Mouse (Mus musculus): ENCODE measurements around the gene Lrrc31. TPM values are rescaled to one million over a fixed set of nuclear protein-coding genes. Genes with fewer than 3 reads are reported as not detected.
"Not testable (repeated sequence)": the region's sequence is repeated elsewhere in the genome, so short reads cannot be mapped to it uniquely, and the experiment has no call there.

Gene Lrrc31
- total RNA-seq (2017) = not detected in 2 replicates

GRCm38 (mm10) chr3:30699711-30700505 lies at the start of gene Lrrc31:
Gene Lrrc31 (minus strand): TSS chr3:30699843.
- ATAC-seq (ENCODE audit: extremely low read depth, insufficient number of reproducible peaks, low FRiP score, poor library complexity, severe bottlenecking) = not testable (repeated sequence)

DNA sequence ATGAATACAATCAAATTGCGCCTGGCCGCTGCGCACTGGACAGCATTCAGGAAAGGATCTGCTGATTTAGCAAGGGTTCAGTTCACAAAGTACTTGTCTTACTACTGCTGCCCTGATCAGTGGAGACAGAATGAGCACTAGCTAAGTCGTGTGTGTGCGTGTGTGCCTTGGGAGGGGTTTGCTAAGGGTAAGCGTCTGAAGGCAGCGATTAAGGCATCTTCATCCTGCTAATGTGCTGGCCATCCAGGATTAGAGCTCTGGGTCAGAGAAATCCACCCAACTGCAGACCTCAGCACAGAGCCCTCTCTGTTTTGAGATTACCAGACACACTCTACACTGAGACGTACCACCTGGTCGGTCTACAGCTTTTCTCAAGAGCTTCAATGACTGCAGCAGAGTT lies 48.7 kb upstream of the Lrrc31 start:
- no peak for ATAC-seq (ENCODE audit: extremely low read depth, insufficient number of reproducible peaks, low FRiP score, poor library complexity, severe bottlenecking)

DNA sequence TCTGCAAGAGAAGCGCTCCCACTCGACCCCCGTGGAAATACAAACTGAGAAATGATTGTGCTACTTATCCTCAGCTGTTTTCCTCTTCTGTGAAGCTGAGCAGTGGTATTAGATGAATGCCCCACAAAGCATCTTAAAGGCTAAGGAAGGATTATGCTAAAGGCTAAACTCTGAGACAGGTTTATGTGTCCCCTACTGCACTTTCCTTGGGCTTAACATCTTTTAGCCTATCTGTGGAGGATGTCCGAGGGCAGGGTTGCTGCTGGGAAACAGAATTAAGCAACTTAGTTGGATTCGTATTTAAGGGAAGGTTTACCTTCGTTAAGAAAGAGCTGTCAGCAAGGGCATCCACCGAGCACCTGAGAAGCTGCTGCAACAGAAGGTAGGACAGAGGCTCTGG lies 46.4 kb upstream of the Lrrc31 start, which contains the start of gene Samd7:
Gene Samd7 (plus strand): TSS at position 288 of the 400 bp plus-strand sequence.
- no peak for ATAC-seq (ENCODE audit: extremely low read depth, insufficient number of reproducible peaks, low FRiP score, poor library complexity, severe bottlenecking)

- no peak for ATAC-seq (ENCODE audit: extremely low read depth, insufficient number of reproducible peaks, low FRiP score, poor library complexity, severe bottlenecking)
Measured at GRCm38 (mm10) chr3:30742891-30743290, 43.2 kb upstream of the Lrrc31 start.

- no peak for ATAC-seq (ENCODE audit: extremely low read depth, insufficient number of reproducible peaks, low FRiP score, poor library complexity, severe bottlenecking)
Measured at GRCm38 (mm10) chr3:30741306-30741705, 41.7 kb upstream of the Lrrc31 start.

- ATAC-seq (ENCODE audit: extremely low read depth, insufficient number of reproducible peaks, low FRiP score, poor library complexity, severe bottlenecking) = no peak
Measured at GRCm38 (mm10) chr3:30736809-30737208, 37.2 kb upstream of the Lrrc31 start.

- no peak for ATAC-seq (ENCODE audit: extremely low read depth, insufficient number of reproducible peaks, low FRiP score, poor library complexity, severe bottlenecking)
Measured at GRCm38 (mm10) chr3:30729046-30729445, 29.4 kb upstream of the Lrrc31 start.

DNA sequence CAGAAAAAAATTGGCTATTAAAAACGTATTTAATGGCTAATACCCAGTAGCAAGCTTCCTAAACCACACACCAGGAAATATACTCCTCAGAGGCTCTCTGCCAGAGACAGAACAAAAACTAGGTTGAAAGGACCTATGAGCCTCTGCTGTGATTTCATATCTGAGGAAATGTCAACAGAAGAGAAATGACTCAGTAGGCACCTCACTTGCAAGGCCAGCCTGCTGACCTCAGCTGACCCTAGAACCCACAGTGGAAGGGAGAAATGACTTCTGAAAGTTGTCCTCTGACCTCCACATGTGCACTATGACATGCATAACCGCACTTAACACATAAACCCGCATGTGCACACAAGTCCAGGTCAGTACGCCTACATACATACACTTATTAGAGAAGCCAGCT lies 27.6 kb upstream of the Lrrc31 start:
- no peak for ATAC-seq (ENCODE audit: extremely low read depth, insufficient number of reproducible peaks, low FRiP score, poor library complexity, severe bottlenecking)

GRCm38 (mm10) chr3:30725514-30725913 lies 25.9 kb upstream of the Lrrc31 start:
- ATAC-seq (ENCODE audit: extremely low read depth, insufficient number of reproducible peaks, low FRiP score, poor library complexity, severe bottlenecking) = no peak

- no peak for ATAC-seq (ENCODE audit: extremely low read depth, insufficient number of reproducible peaks, low FRiP score, poor library complexity, severe bottlenecking)
Measured at GRCm38 (mm10) chr3:30724848-30725465, 25.3 kb upstream of the Lrrc31 start.

DNA sequence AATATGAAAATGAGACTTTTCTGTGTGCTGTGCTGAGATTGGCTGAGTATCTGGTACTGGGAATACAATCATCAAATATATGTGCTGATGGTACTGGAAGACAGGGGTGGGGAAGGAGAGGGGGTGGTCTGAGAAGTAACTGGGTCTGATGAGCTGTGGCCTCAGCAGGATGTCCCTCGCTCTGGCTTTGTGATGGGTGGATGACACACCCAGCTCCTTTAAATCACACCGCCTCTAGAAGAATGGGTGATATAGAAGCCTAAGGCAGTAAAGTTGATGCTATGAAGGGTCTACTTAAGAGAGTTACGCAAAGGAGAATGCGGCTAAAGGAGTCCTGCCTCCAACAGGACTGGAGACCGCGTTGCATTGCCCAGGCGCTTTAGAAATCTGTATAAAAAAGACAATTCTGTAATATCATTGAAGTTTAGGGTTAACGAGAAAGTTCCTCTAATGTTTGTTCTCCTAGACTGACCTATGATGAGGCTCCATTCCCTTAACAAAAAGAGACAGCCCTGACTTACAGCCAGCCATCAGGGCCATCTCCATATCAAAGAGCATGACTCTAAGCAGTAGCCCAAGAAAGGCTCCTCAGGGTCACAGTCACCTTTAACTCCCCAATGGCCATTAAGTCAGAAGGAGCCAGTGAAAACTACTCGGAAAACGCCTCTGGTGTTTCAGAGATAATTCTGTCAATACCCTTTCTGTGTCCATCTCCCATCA lies 24.6 kb upstream of the Lrrc31 start:
- ATAC-seq (ENCODE audit: extremely low read depth, insufficient number of reproducible peaks, low FRiP score, poor library complexity, severe bottlenecking) = no peak

- no peak for ATAC-seq (ENCODE audit: extremely low read depth, insufficient number of reproducible peaks, low FRiP score, poor library complexity, severe bottlenecking)
Measured at GRCm38 (mm10) chr3:30723179-30723578, 23.5 kb upstream of the Lrrc31 start.

DNA sequence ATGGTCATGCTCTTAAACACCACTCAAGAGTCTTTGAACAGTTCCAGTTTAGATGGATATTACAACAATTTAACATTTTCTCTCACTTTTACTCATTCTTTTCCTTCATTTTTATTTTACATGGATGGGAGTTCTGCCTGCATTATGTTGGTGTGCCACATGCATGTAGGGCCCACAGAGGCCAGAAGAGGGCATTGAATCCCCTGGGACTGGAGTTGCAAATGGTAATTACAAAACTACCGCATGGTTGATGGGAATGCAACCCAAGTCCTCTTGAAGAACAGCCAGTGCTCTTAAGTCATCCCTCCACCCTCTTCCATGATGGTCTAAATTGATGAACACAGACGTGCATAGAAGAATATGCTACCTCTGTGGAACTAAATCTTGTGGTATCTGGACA lies 22.8 kb upstream of the Lrrc31 start:
- no peak for ATAC-seq (ENCODE audit: extremely low read depth, insufficient number of reproducible peaks, low FRiP score, poor library complexity, severe bottlenecking)

- ATAC-seq (ENCODE audit: extremely low read depth, insufficient number of reproducible peaks, low FRiP score, poor library complexity, severe bottlenecking) = no peak
Measured at GRCm38 (mm10) chr3:30722036-30722435, 22.4 kb upstream of the Lrrc31 start.

GRCm38 (mm10) chr3:30718649-30719048 lies 19.0 kb upstream of the Lrrc31 start:
- no peak for ATAC-seq (ENCODE audit: extremely low read depth, insufficient number of reproducible peaks, low FRiP score, poor library complexity, severe bottlenecking)

DNA sequence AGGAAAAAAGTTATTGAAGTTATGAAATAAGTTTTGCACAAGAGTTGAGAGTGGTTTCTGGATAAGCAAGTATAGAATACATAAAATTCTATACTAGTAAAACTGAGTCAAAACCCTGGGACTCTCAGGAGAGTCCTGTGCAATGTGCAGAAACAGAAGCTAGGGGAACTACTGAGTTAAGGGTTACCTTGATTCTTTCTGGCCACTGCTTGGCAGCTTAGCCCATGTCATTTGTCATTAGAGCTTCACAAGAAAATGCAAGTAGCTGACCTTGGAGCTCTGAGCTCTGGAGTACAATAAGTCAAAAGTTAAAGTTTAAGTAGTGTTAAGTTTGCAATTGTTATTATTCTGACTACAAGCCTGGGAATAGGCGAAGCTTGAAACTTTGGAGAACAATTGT lies 13.7 kb upstream of the Lrrc31 start:
- ATAC-seq (ENCODE audit: extremely low read depth, insufficient number of reproducible peaks, low FRiP score, poor library complexity, severe bottlenecking) = no peak

DNA sequence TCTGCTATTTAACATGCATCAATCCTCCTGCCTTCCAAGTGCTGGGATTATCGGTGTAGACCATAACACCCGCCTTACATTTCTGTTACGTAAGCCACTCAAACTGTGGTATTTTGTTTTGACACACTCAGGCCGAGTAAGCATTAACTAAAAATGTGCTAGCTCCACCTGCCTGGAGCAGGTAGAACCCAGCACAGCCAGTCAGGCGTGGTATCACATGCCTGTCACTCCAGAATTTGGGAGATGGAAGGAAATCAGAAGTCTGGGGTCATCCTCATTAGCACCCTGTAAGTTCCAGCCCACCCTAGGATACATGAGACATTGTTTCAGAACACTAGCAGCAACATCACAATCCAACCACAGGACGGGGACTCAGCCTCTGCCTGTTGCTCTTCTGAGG lies 10.5 kb upstream of the Lrrc31 start:
- ATAC-seq (ENCODE audit: extremely low read depth, insufficient number of reproducible peaks, low FRiP score, poor library complexity, severe bottlenecking) = no peak

- ATAC-seq (ENCODE audit: extremely low read depth, insufficient number of reproducible peaks, low FRiP score, poor library complexity, severe bottlenecking) = no peak
Measured at GRCm38 (mm10) chr3:30706614-30707276, 7.1 kb upstream of the Lrrc31 start.

GRCm38 (mm10) chr3:30705977-30706376 lies 6.3 kb upstream of the Lrrc31 start:
- ATAC-seq (ENCODE audit: extremely low read depth, insufficient number of reproducible peaks, low FRiP score, poor library complexity, severe bottlenecking) = no peak

Data from neutrophil, adult 5-6 weeks (primary cell).